Mouse (Mus musculus) intestine, postnatal 0 days (tissue): ENCODE results near the gene Mapk13. TPM values are rescaled to one million over a fixed set of nuclear protein-coding genes. Genes with fewer than 3 reads are reported as not detected.

Source experiments
- ATAC-seq: fragments of 200-750 bp; cut with Nextera tagmentation; 2 replicates; pipeline ENCODE4 v1.8.0; 2017; ENCODE audit warnings: mild to moderate bottlenecking, moderate TSS enrichment, moderate library complexity
- H3K27ac ChIP-seq: fragments of 300-500 bp; sonication (generic); 2 replicates; pipeline ENCODE4 v1.5.1; 2014; ENCODE audit warnings: mild to moderate bottlenecking, low read depth, low read length, moderate library complexity
- H3K27me3 ChIP-seq: fragments of 300-500 bp; sonication (generic); replicated peaks from 2 replicates; pipeline ENCODE4 v1.6.1; 2014; ENCODE audit warnings: low read length, mixed read lengths; ENCODE audit not compliant: control insufficient read depth, insufficient read depth
- H3K36me3 ChIP-seq: fragments of 300-500 bp; sonication (generic); 2 replicates; pipeline ENCODE4 v1.6.1; 2014; ENCODE audit warnings: mild to moderate bottlenecking, moderate library complexity; ENCODE audit not compliant: control insufficient read depth, insufficient read depth
- H3K4me1 ChIP-seq: fragments of 300-500 bp; sonication (generic); replicated peaks from 2 replicates; pipeline ENCODE4 v1.6.1; 2014; ENCODE audit warnings: antibody characterized with exemption, low read length, mixed read lengths; ENCODE audit not compliant: control insufficient read depth, insufficient read depth
- H3K4me2 ChIP-seq: fragments of 300-500 bp; sonication (generic); replicated peaks from 2 replicates; pipeline ENCODE4 v1.6.1; 2014; ENCODE audit warnings: low read depth, mild to moderate bottlenecking, moderate library complexity
- H3K4me3 ChIP-seq: fragments of 300-500 bp; sonication (generic); 2 replicates; pipeline ENCODE4 v1.5.1; 2014; ENCODE audit warnings: low read depth, low read length
- H3K9ac ChIP-seq: fragments of 300-500 bp; sonication (generic); 2 replicates; pipeline ENCODE4 v1.6.1; 2014; ENCODE audit warnings: mild to moderate bottlenecking, low read depth, low read length
- H3K9me3 ChIP-seq: fragments of 300-500 bp; sonication (generic); 2 replicates; pipeline ENCODE4 v1.6.1; 2016; ENCODE audit warnings: mixed run types; ENCODE audit not compliant: control insufficient read depth
- CTCF ChIP-seq: sonication (generic); IDR thresholded peaks from 2 replicates; pipeline ENCODE4 v1.5.1; 2016; ENCODE audit warnings: low read depth, mild to moderate bottlenecking, control low read depth, antibody characterized with exemption, moderate library complexity
- WGBS: fragments of 180-500 bp; shearing (Covaris S2); extraction: QIAGEN DNeasy Blood & Tissue Kit; methylation state at CpG from one replicate; pipeline ENCODE4 v1.1.7; 2014; 5-methylcytosine and 5-hydroxymethylcytosine counted together
- polyA plus RNA-seq: library from polyadenylated mRNA; unstranded; fragments of >200 nt; fragmentation: Nextera tagmentation; extraction: Ambion mirVana; gene quantifications from 2 replicates; pipeline ENCODE4 v1.2.1, GENCODE M21; 2015

Mapk13 gene
- polyA plus RNA-seq, 1 experiment from 2014 or later: 204 TPM

- Histone ChIP-seq H3K36me3 (peaks cover 87% of the 10 kb centered on the region), H3K9ac (no peak overlapping the region), H3K4me2 (no peak overlapping the region), H3K9me3 (no peaks in the 10 kb centered on the region), H3K4me3 (no peak overlapping the region), H3K4me1 (peaks cover 14% of the 10 kb centered on the region; the same call in 1 of the 2 replicates), H3K27me3 (no peaks in the 10 kb centered on the region), H3K27ac (no peak overlapping the region)
- ATAC-seq: no peak
- TF ChIP-seq CTCF: no peak
- 91% methylated on average over 13 of the region's 13 CpGs for WGBS
Measured at GRCm38 (mm10) chr17:28823004-28823745, 54.1 kb downstream of the Mapk13 start.

- Histone ChIP-seq H3K4me2 (no peak overlapping the region), H3K4me3 (no peak overlapping the region), H3K36me3 (peaks cover 87% of the 10 kb centered on the region), H3K4me1 (peaks cover 11% of the 10 kb centered on the region; the same call in 1 of the 2 replicates), H3K9me3 (no peaks in the 10 kb centered on the region), H3K9ac (no peak overlapping the region), H3K27ac (no peak overlapping the region), H3K27me3 (no peaks in the 10 kb centered on the region)
- no peak for TF ChIP-seq CTCF
- ATAC-seq: no peak
- WGBS: 88% methylated on average over 11 of the region's 11 CpGs
Measured at GRCm38 (mm10) chr17:28823749-28824148, 54.7 kb downstream of the Mapk13 start.

- peaks cover 11% of the 10 kb centered on the region; the same call in 1 of the 2 replicates for H3K4me1 ChIP-seq
- H3K4me3 ChIP-seq: no peak overlapping the region
- peak overlapping the region; percentile 60; the same call in 1 of the 2 replicates for H3K27ac ChIP-seq
- no peak overlapping the region for H3K4me2 ChIP-seq
- no peak for ATAC-seq
- H3K27me3 ChIP-seq: no peaks in the 10 kb centered on the region
- H3K9me3 ChIP-seq: no peaks in the 10 kb centered on the region
- no peak overlapping the region for H3K9ac ChIP-seq
- WGBS: 68% methylated on average over 6 of the region's 6 CpGs
- no peak for TF ChIP-seq CTCF
- H3K36me3 ChIP-seq: peaks cover 96% of the 10 kb centered on the region
Measured at GRCm38 (mm10) chr17:28824896-28825295, 55.8 kb downstream of the Mapk13 start.

DNA sequence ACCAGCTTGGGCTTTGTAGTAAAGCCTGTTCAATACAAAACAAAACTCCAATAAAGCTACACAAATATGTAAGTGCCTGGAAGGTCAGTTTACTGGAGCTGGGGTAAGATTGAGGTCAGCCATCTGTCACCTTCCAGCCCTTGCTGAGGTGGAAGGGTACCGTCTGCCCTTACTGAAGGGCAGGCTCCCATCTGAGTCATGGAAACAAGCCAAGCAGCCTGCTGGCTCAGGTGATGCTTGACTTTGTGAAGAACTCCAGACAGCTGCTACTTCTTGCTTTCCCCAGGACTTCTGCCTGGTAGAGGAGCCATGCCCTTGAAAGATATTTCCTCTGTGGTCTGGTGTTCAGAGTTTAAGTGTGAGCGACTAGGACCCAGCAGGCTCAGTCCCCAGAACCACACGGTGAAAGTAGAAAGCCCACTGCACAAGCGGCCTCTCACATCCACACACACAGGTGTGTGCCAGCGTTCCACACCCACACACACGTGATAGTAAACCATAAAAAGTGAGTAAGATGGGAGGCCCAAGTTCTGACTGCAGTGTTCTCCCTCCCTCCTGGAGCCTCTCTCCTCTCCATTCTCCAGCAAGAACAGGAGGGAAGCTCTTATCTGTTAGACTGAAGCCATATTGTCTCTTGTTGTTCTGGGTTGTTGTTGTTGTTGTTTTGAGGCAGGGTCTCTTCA, 56.4 kb downstream of the Mapk13 start:
- H3K9ac ChIP-seq: no peak overlapping the region
- no peaks in the 10 kb centered on the region for H3K9me3 ChIP-seq
- H3K4me1 ChIP-seq: peaks cover 11% of the 10 kb centered on the region; the same call in 1 of the 2 replicates
- peak overlapping the region; percentile 60 for H3K27ac ChIP-seq
- peak; percentile 76 for ATAC-seq
- no peak for TF ChIP-seq CTCF
- H3K4me2 ChIP-seq: no peak overlapping the region
- 43% methylated on average over 6 of the region's 6 CpGs for WGBS
- no peak overlapping the region for H3K4me3 ChIP-seq
- peaks cover 95% of the 10 kb centered on the region for H3K36me3 ChIP-seq
- no peaks in the 10 kb centered on the region for H3K27me3 ChIP-seq

DNA sequence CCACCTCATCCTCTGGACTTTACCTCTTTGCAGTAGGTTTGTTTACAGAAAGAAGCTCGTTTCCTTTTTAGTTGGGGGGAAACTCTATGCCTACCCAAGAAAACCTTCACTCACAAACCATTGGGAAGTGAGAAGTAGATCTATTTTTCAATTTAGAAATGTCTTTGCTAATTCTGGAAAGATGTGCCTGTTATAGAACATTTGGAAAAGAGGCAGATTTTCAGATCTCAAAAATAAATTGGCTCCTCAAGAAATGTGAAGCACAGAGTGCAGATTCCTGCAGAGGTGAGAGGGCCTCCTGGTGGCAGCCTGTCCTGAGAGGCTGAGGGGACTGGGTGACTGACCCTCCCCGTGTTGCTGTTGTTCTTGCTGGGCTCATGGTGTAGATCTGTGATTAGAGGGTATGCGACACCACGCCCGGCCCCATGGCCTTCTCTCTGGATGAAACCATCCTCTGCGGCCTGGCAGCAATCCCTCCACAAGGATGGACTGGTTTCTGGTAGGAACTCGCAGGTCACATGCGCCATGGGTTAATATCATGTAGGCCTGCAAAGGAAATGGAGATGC, 58.7 kb downstream of the Mapk13 start:
- 78% methylated on average over 8 of the region's 8 CpGs for WGBS
- Histone ChIP-seq H3K9me3 (no peaks in the 10 kb centered on the region), H3K4me1 (peaks cover 11% of the 10 kb centered on the region; the same call in 1 of the 2 replicates), H3K27me3 (no peaks in the 10 kb centered on the region), H3K4me3 (no peak overlapping the region), H3K27ac (no peak overlapping the region), H3K36me3 (peaks cover 93% of the 10 kb centered on the region), H3K4me2 (no peak overlapping the region), H3K9ac (no peak overlapping the region)
- ATAC-seq: no peak
- peak; percentile 34; the same call in 1 of the 2 replicates for TF ChIP-seq CTCF

- H3K9ac ChIP-seq: no peak overlapping the region
- H3K4me2 ChIP-seq: no peak overlapping the region
- H3K27ac ChIP-seq: no peak overlapping the region
- WGBS: 87% methylated on average over 14 of the region's 14 CpGs
- peaks cover 11% of the 10 kb centered on the region; the same call in 1 of the 2 replicates for H3K4me1 ChIP-seq
- no peak for ATAC-seq
- no peaks in the 10 kb centered on the region for H3K27me3 ChIP-seq
- H3K4me3 ChIP-seq: no peak overlapping the region
- H3K9me3 ChIP-seq: no peaks in the 10 kb centered on the region
- TF ChIP-seq CTCF: no peak
- peaks cover 89% of the 10 kb centered on the region for H3K36me3 ChIP-seq
Measured at GRCm38 (mm10) chr17:28829120-28829519, 60.0 kb downstream of the Mapk13 start.

Other genes with a start within 250 kb of the Mapk13 start
- gene Armc12, start 238.5 kb upstream of the Mapk13 start, polyA plus RNA-seq: not detected in 2 replicates
- not detected in 2 replicates for gene Clpsl2, start 219.9 kb upstream of the Mapk13 start, polyA plus RNA-seq
- 104 and 125 TPM in 2 replicates for gene Clps, start 208.5 kb upstream of the Mapk13 start, polyA plus RNA-seq
- gene Lhfpl5, start 193.7 kb upstream of the Mapk13 start, polyA plus RNA-seq: 0.90 and 1.3 TPM in 2 replicates
- 55.2 and 70.3 TPM in 2 replicates for gene Srpk1, start 146.6 kb upstream of the Mapk13 start, polyA plus RNA-seq
- gene Slc26a8, start 79.1 kb upstream of the Mapk13 start, polyA plus RNA-seq: 0.17 and 0.40 TPM in 2 replicates
- 23.6 and 24.6 TPM in 2 replicates for gene Mapk14, start 78.0 kb upstream of the Mapk13 start, polyA plus RNA-seq
- 1.2 and 1.5 TPM in 2 replicates for gene AC170998.1, start 43.2 kb upstream of the Mapk13 start, polyA plus RNA-seq
- 42.9 and 44.4 TPM in 2 replicates for gene Brpf3, start 31.8 kb downstream of the Mapk13 start, polyA plus RNA-seq
- gene Pnpla1, start 89.1 kb downstream of the Mapk13 start, polyA plus RNA-seq: 0.12 and 0.20 TPM in 2 replicates
- 2.9 and 3.5 TPM in 2 replicates for gene 4930539E08Rik, start 146.0 kb downstream of the Mapk13 start, polyA plus RNA-seq
- gene Pxt1, start 174.5 kb downstream of the Mapk13 start, polyA plus RNA-seq: not detected in 2 replicates
- 25.6 and 27.0 TPM in 2 replicates for gene Kctd20, start 182.7 kb downstream of the Mapk13 start, polyA plus RNA-seq
- 51.5 and 59.5 TPM in 2 replicates for gene Stk38, start 238.7 kb downstream of the Mapk13 start, polyA plus RNA-seq